Mouse (Mus musculus) heart, postnatal 0 days (tissue): ENCODE data around the gene Myod1. TPM values are rescaled to one million over a fixed set of nuclear protein-coding genes. Genes with fewer than 3 reads are reported as not detected.

ENCODE experiments used
- ATAC-seq: fragments of 200-750 bp; cut with Nextera tagmentation; 2 replicates; pipeline ENCODE4 v1.8.0; 2017; ENCODE audit warnings: low read depth, moderate number of reproducible peaks, moderate library complexity; ENCODE audit not compliant: insufficient read depth
- DNase-seq: peaks from one replicate; pipeline ENCODE4 v3.0.0-alpha.2; 2016; ENCODE audit warnings: low spot score
- H3K27ac ChIP-seq: fragments of 300-500 bp; sonication (generic); 2 replicates; pipeline ENCODE4 v1.5.1; 2014; ENCODE audit warnings: low read depth, mild to moderate bottlenecking
- H3K27me3 ChIP-seq: fragments of 300-500 bp; sonication (generic); 2 replicates; pipeline ENCODE4 v1.6.1; 2014; ENCODE audit warnings: low read length, mixed read lengths; ENCODE audit not compliant: control insufficient read depth, insufficient read depth
- H3K36me3 ChIP-seq: fragments of 300-500 bp; sonication (generic); replicated peaks from 2 replicates; pipeline ENCODE4 v1.6.1; 2014; ENCODE audit warnings: low read length, mixed read lengths; ENCODE audit not compliant: control insufficient read depth, insufficient read depth
- H3K4me1 ChIP-seq: fragments of 300-500 bp; sonication (generic); 2 replicates; pipeline ENCODE4 v1.6.1; 2014; ENCODE audit warnings: antibody characterized with exemption; ENCODE audit not compliant: control insufficient read depth, insufficient read depth
- H3K4me2 ChIP-seq: fragments of 300-500 bp; sonication (generic); 2 replicates; pipeline ENCODE4 v1.6.1; 2014; ENCODE audit warnings: low read depth, mild to moderate bottlenecking, low read length, moderate library complexity
- H3K4me3 ChIP-seq: fragments of 300-500 bp; sonication (generic); 2 replicates; pipeline ENCODE4 v1.5.1; 2014; ENCODE audit warnings: low read depth, low read length
- H3K9ac ChIP-seq: fragments of 300-500 bp; sonication (generic); replicated peaks from 2 replicates; pipeline ENCODE4 v1.6.1; 2014; ENCODE audit warnings: low read depth, low read length, mixed read lengths
- H3K9me3 ChIP-seq: fragments of 300-500 bp; sonication (generic); replicated peaks from 2 replicates; pipeline ENCODE4 v1.6.1; 2016; ENCODE audit warnings: low read length; ENCODE audit not compliant: control insufficient read depth
- CTCF ChIP-seq: IDR thresholded peaks from 2 replicates; pipeline ENCODE4 v1.5.1; 2016; ENCODE audit warnings: antibody characterized with exemption, control low read depth, low read depth
- EP300 ChIP-seq: IDR thresholded peaks from 2 replicates; pipeline ENCODE4 v1.6.1; 2016; ENCODE audit warnings: antibody characterized with exemption, low read depth
- WGBS: fragments of 180-500 bp; shearing (Covaris S2); extraction: QIAGEN DNeasy Blood & Tissue Kit; methylation state at CpG from one replicate; pipeline ENCODE4 v1.1.7; 2014; 5-methylcytosine and 5-hydroxymethylcytosine counted together
- polyA plus RNA-seq: library from polyadenylated mRNA; unstranded; fragments of >200 nt; fragmentation: Nextera tagmentation; extraction: Ambion mirVana; gene quantifications from 2 replicates; pipeline ENCODE4 v1.2.1, GENCODE M21; 2015
- total RNA-seq: library from RNA; depleted of rRNA; stranded (reverse); fragments of >200 nt; gene quantifications from 2 replicates; pipeline ENCODE4 v1.2.3, GENCODE M21; 2014; ENCODE audit warnings: low replicate concordance

Myod1 gene
- total and polyA plus RNA-seq, 2 experiments from 2014 or later = not detected

- Histone ChIP-seq H3K9ac (no peak overlapping the region), H3K27ac (no peak overlapping the region), H3K27me3 (no peaks in the 10 kb centered on the region), H3K36me3 (no peaks in the 10 kb centered on the region), H3K4me2 (no peak overlapping the region), H3K4me3 (no peak overlapping the region), H3K9me3 (no peaks in the 10 kb centered on the region), H3K4me1 (no peaks in the 10 kb centered on the region)
- no peak for DNase-seq
- TF ChIP-seq EP300 (no peak), CTCF (no peak)
- ATAC-seq = no peak
- WGBS = 41% methylated on average over 12 of the region's 12 CpGs
These were observed 33.0 kb downstream of the Myod1 start for GRCm38 (mm10) chr7:46409204-46409789.

GRCm38 (mm10) chr7:46410727-46411126 is 34.5 kb downstream of the Myod1 start:
- H3K27me3 ChIP-seq = no peaks in the 10 kb centered on the region
- TF ChIP-seq CTCF = no peak
- TF ChIP-seq EP300 = no peak
- ATAC-seq (no peak), DNase-seq (no peak)
- no peak overlapping the region for H3K4me3 ChIP-seq
- H3K9ac ChIP-seq = no peak overlapping the region
- H3K36me3 ChIP-seq = no peaks in the 10 kb centered on the region
- H3K4me1 ChIP-seq = no peaks in the 10 kb centered on the region
- 70% methylated on average over 6 of the region's 6 CpGs for WGBS
- no peaks in the 10 kb centered on the region for H3K9me3 ChIP-seq
- no peak overlapping the region for H3K27ac ChIP-seq
- no peak overlapping the region for H3K4me2 ChIP-seq

- no peaks in the 10 kb centered on the region for H3K4me1 ChIP-seq
- DNase-seq = no peak
- 44% methylated on average over 5 of the region's 5 CpGs for WGBS
- H3K36me3 ChIP-seq = no peaks in the 10 kb centered on the region
- no peak overlapping the region for H3K9ac ChIP-seq
- TF ChIP-seq EP300 = no peak
- TF ChIP-seq CTCF = no peak
- no peak overlapping the region for H3K4me2 ChIP-seq
- no peak for ATAC-seq
- no peak overlapping the region for H3K4me3 ChIP-seq
- H3K9me3 ChIP-seq = no peaks in the 10 kb centered on the region
- no peaks in the 10 kb centered on the region for H3K27me3 ChIP-seq
- H3K27ac ChIP-seq = no peak overlapping the region
These were observed 36.5 kb downstream of the Myod1 start for GRCm38 (mm10) chr7:46412823-46413222.

- TF ChIP-seq CTCF = no peak
- no peaks in the 10 kb centered on the region for H3K27me3 ChIP-seq
- ATAC-seq (no peak), DNase-seq (no peak)
- 60% methylated on average over 6 of the region's 6 CpGs for WGBS
- H3K9me3 ChIP-seq = no peaks in the 10 kb centered on the region
- H3K4me1 ChIP-seq = no peaks in the 10 kb centered on the region
- no peak overlapping the region for H3K4me2 ChIP-seq
- no peak overlapping the region for H3K27ac ChIP-seq
- no peak overlapping the region for H3K9ac ChIP-seq
- no peaks in the 10 kb centered on the region for H3K36me3 ChIP-seq
- no peak overlapping the region for H3K4me3 ChIP-seq
These were observed 37.9 kb downstream of the Myod1 start for GRCm38 (mm10) chr7:46413959-46414725.

- no peak overlapping the region for H3K4me2 ChIP-seq
- WGBS = 59% methylated on average over 14 of the region's 14 CpGs
- DNase-seq = no peak
- no peaks in the 10 kb centered on the region for H3K9me3 ChIP-seq
- H3K36me3 ChIP-seq = no peaks in the 10 kb centered on the region
- TF ChIP-seq CTCF = no peak
- no peak for TF ChIP-seq EP300
- ATAC-seq = no peak
- no peak overlapping the region for H3K27ac ChIP-seq
- H3K9ac ChIP-seq = no peak overlapping the region
- no peaks in the 10 kb centered on the region for H3K27me3 ChIP-seq
- no peaks in the 10 kb centered on the region for H3K4me1 ChIP-seq
- no peak overlapping the region for H3K4me3 ChIP-seq
These were observed 39.6 kb downstream of the Myod1 start for GRCm38 (mm10) chr7:46415818-46416425.
